Mouse (Mus musculus) neural tube, embryonic 13.5 days (tissue): Measurements from ENCODE around the gene Dnajb4. TPM values are rescaled to one million over a fixed set of nuclear protein-coding genes. Genes with fewer than 3 reads are reported as not detected.
"Not testable (repeated sequence)": the region's sequence is repeated elsewhere in the genome, so short reads cannot be mapped to it uniquely, and the experiment has no call there.

Source experiments
- ATAC-seq: fragments of 200-750 bp; cut with Nextera tagmentation; 2 replicates; pipeline ENCODE4 v1.8.0; 2017; ENCODE audit warnings: low read depth, mild to moderate bottlenecking, moderate TSS enrichment, moderate library complexity
- H3K27ac ChIP-seq: fragments of 300-500 bp; sonication (generic); replicated peaks from 2 replicates; pipeline ENCODE4 v1.5.1; 2015; ENCODE audit warnings: moderate library complexity, mild to moderate bottlenecking, inconsistent platforms
- H3K27me3 ChIP-seq: fragments of 300-500 bp; sonication (generic); 2 replicates; pipeline ENCODE4 v1.6.1; 2015; ENCODE audit warnings: mild to moderate bottlenecking, inconsistent platforms
- H3K36me3 ChIP-seq: fragments of 300-500 bp; sonication (generic); 2 replicates; pipeline ENCODE4 v1.6.1; 2015; ENCODE audit warnings: mild to moderate bottlenecking, inconsistent platforms
- H3K4me1 ChIP-seq: fragments of 300-500 bp; sonication (generic); replicated peaks from 2 replicates; pipeline ENCODE4 v1.6.1; 2015; ENCODE audit warnings: inconsistent platforms
- H3K4me2 ChIP-seq: fragments of 300-500 bp; sonication (generic); 2 replicates; pipeline ENCODE4 v1.6.1; 2015; ENCODE audit warnings: inconsistent platforms, mild to moderate bottlenecking, moderate library complexity
- H3K4me3 ChIP-seq: fragments of 300-500 bp; sonication (generic); 2 replicates; pipeline ENCODE4 v1.5.1; 2015; ENCODE audit warnings: mild to moderate bottlenecking, inconsistent platforms
- H3K9ac ChIP-seq: fragments of 300-500 bp; sonication (generic); 2 replicates; pipeline ENCODE4 v1.6.1; 2015; ENCODE audit warnings: moderate library complexity, mild to moderate bottlenecking, inconsistent platforms
- H3K9me3 ChIP-seq: fragments of 300-500 bp; sonication (generic); 2 replicates; pipeline ENCODE4 v1.6.1; 2016; ENCODE audit warnings: inconsistent platforms
- WGBS: fragments of 180-500 bp; shearing (Covaris S2); methylation state at CpG from one replicate; pipeline ENCODE4 v1.1.7; 2015; 5-methylcytosine and 5-hydroxymethylcytosine counted together
- polyA plus RNA-seq: library from polyadenylated mRNA; unstranded; fragments of >200 nt; fragmentation: Nextera tagmentation; extraction: Ambion mirVana; gene quantifications from 2 replicates; pipeline ENCODE4 v1.2.1, GENCODE M21; 2015

Gene Dnajb4
- 38.5 and 43.4 TPM in 2 replicates for polyA plus RNA-seq

DNA sequence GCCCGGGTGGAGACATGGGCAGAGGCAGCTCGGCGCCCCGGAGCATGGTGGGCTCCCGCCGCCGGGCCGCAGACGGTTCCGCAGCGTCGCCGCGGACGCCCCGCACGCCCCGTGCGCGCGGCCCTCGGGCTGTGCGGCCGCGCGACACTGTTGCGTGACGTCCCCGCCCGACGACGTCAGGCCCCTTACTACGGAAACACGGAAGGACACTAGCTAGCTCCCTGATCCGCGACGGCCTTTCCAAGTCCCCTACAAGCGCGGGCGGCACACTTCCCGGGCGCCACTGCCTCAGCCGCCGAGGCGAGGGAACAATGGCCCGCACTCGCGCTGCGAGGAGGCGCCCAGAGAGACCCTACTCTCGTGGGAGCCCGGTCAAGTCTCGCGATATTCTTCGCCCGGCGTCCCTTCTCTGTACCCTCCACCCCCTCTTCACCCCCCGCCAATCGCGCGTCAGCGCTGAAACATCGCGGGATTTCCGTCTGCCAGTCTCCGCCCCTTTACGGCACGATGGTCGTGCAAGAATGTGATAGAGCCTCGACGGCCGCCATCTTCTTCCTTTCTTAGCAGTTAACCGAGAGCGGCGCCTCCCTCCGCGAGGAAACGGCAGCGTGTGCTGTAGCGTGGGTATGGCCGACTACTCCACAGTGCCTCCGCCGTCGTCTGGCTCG is at the start of gene Dnajb4, which contains the start of gene Fubp1:
Gene Dnajb4 (minus strand): TSS at position 336 of the 668 bp plus-strand sequence.
Gene Fubp1 (plus strand): TSS at position 456 of the 668 bp plus-strand sequence.
- under 1% methylated on average over 85 of the region's 85 CpGs for WGBS
- peak; percentile 97 for ATAC-seq
- Histone ChIP-seq H3K4me3 (peak within 1 kb of the TSS; percentile 90), H3K36me3 (no peaks in the 10 kb centered on the region), H3K4me1 (peaks cover 41% of the 10 kb centered on the region), H3K4me2 (peak within 1 kb of the TSS; percentile 96), H3K27ac (peak within 1 kb of the TSS; percentile 100), H3K27me3 (no peaks in the 10 kb centered on the region), H3K9ac (peak within 1 kb of the TSS; percentile 99), H3K9me3 (no peaks in the 10 kb centered on the region)

DNA sequence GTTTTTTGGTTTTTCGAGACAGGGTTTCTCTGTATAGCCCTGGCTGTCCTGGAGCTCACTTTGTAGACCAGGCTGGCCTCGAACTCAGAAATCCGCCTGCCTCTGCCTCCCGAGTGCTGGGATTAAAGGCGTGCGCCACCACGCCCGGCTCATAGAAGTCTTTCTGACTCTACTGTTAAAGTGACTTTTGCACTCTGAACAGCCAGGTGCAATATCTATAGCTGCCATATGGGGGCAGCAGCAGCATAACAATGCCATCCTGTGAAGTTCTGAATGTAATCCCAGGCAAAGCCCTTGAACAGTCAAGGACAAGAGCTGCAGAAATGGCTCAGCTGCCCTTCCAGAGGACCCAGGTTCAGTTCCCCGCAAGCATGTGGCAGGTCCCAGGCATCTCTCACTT is 49.3 kb upstream of the Dnajb4 start:
- not testable (repeated sequence) for H3K4me1 ChIP-seq, H3K4me2 ChIP-seq, H3K27me3 ChIP-seq, H3K36me3 ChIP-seq, H3K4me3 ChIP-seq, H3K9me3 ChIP-seq, H3K27ac ChIP-seq, H3K9ac ChIP-seq
- WGBS, result 46% methylated on average over 8 of the region's 9 CpGs
- ATAC-seq, result peak; percentile 65

DNA sequence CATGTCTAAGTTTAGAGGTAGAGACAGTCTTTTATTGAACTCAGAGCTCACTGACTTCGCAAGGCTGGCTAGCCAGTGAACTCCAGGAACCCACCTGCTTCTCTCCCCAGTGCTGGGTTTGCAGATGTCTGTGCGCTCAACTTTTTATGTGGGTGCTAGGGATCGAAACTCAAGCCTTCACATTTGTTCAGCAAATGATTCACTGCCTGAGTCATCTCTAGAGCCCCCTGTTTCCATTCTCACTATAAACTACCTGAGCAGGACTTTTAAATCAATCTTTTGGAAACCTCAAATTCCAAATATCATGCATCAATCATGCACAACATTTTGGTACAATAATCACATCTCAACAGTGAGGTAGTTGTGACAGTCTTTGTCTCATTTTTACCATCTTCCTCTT is 47.4 kb upstream of the Dnajb4 start:
- peaks cover 7% of the 10 kb centered on the region for H3K4me1 ChIP-seq
- H3K27me3 ChIP-seq, result no peaks in the 10 kb centered on the region; the same call in 1 of the 2 replicates
- no peak overlapping the region for H3K27ac ChIP-seq
- WGBS, result 88% methylated on average over 3 of the region's 3 CpGs
- H3K9me3 ChIP-seq, result no peaks in the 10 kb centered on the region
- H3K9ac ChIP-seq, result no peak overlapping the region
- ATAC-seq, result no peak
- H3K36me3 ChIP-seq, result no peaks in the 10 kb centered on the region
- H3K4me3 ChIP-seq, result no peak overlapping the region
- no peak overlapping the region for H3K4me2 ChIP-seq

DNA sequence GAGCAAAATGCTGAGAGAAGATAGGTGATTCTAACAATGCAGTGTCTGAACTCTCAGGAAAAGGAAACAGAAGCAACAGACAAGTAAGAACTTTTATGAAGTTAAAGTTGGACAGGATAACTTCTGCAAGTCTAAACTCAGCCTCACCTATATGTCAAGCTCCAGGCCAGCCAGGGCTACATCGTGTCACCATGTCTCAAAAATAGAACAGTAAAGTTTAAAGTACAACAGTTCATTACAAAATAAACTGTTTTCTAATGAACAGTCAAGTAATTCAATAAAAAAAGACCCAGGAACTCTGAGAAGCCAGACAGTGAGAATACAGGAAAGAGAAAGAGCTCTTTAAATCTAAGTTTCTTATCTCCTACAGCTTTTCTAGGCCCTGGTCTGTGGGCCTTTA is 40.4 kb upstream of the Dnajb4 start:
- 86% methylated on average over 1 of the region's 1 CpGs for WGBS
- no peaks in the 10 kb centered on the region for H3K27me3 ChIP-seq
- no peak overlapping the region for H3K4me2 ChIP-seq
- no peak overlapping the region for H3K9ac ChIP-seq
- no peaks in the 10 kb centered on the region for H3K4me1 ChIP-seq
- H3K36me3 ChIP-seq, result no peaks in the 10 kb centered on the region
- H3K27ac ChIP-seq, result no peak overlapping the region
- no peak overlapping the region for H3K4me3 ChIP-seq
- ATAC-seq, result no peak
- H3K9me3 ChIP-seq, result no peaks in the 10 kb centered on the region

DNA sequence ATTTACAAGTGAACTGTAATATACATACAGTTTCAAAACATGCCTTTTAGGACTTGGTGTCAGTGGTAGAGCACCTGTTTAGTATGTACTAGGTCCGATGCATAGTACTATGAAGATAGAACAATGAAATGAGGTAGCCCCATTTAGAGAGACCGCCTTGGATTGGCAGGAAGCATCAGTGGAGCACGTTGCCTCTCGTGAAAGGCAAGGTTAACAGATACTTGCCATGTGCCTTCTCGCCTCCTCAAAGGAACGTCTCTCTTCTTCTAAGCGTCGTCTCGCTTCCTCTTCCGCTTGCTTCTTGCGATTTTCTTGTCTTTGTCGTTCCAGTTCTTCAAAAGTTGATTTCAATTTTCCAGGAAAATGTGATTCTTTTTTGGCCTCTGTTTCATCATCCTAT is 37.6 kb upstream of the Dnajb4 start:
- Histone ChIP-seq H3K9me3 (no peaks in the 10 kb centered on the region), H3K27ac (no peak overlapping the region), H3K4me3 (no peak overlapping the region), H3K4me2 (no peak overlapping the region), H3K36me3 (no peaks in the 10 kb centered on the region), H3K4me1 (no peaks in the 10 kb centered on the region), H3K27me3 (no peaks in the 10 kb centered on the region), H3K9ac (no peak overlapping the region)
- no peak for ATAC-seq
- 89% methylated on average over 12 of the region's 12 CpGs for WGBS

DNA sequence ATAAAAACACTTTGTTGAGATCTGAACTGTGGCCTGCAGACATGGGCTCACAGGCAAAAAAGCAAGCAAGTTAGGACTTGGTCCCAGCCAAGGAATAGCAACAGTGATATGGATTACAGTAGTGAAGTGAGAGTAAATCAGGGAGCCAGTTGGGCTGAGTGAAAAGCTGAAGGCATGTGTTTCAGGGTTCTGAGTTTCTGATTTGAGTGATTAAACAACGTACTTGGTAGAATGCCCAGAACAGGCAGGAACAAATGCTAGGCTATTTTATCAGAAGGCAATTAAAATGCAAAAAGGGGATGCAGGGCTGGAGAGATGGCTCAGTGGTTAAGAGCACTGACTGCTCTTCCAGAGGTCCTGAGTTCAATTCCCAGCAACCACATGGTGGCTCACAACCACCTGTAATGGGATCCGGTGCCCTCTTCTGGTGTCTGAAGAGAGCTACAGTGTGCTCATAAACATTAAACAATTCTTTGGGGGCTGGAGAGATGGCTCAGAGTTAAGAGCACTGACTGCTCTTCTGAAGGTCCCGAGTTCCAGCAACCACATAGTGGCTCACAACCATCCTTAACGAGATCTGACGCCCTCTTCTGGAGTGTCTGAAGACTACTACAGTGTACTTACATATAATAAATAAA is 35.3 kb upstream of the Dnajb4 start:
- no peak for ATAC-seq
- no peak overlapping the region for H3K9ac ChIP-seq
- H3K4me2 ChIP-seq, result no peak overlapping the region
- WGBS, result 74% methylated on average over 5 of the region's 5 CpGs
- H3K9me3 ChIP-seq, result no peaks in the 10 kb centered on the region
- H3K4me3 ChIP-seq, result no peak overlapping the region
- no peaks in the 10 kb centered on the region for H3K27me3 ChIP-seq
- H3K36me3 ChIP-seq, result no peaks in the 10 kb centered on the region
- H3K27ac ChIP-seq, result no peak overlapping the region
- H3K4me1 ChIP-seq, result no peaks in the 10 kb centered on the region

DNA sequence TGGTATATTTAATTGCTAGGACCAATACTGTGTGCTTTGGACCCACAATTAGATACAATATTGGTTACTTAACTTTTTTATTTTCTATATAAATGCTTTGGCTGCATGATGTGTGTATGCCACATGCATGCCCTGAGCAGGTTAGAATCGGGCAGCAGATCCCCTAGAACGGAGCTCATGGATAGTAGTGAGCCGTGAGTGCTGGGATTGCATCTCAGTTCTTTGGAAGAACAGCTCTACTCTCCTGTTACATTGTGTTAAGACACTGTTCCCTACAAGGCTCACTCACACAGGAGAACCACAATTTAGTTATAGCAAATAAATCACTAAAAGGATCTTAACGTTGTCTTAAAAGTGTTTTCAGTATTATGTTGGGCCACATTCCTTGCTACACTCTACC is 33.2 kb upstream of the Dnajb4 start:
- H3K4me1 ChIP-seq, result no peaks in the 10 kb centered on the region
- no peak overlapping the region for H3K27ac ChIP-seq
- no peaks in the 10 kb centered on the region for H3K27me3 ChIP-seq
- no peak for ATAC-seq
- 75% methylated on average over 4 of the region's 4 CpGs for WGBS
- H3K4me3 ChIP-seq, result no peak overlapping the region
- no peak overlapping the region for H3K9ac ChIP-seq
- peaks cover 8% of the 10 kb centered on the region for H3K36me3 ChIP-seq
- H3K9me3 ChIP-seq, result no peaks in the 10 kb centered on the region
- no peak overlapping the region for H3K4me2 ChIP-seq

DNA sequence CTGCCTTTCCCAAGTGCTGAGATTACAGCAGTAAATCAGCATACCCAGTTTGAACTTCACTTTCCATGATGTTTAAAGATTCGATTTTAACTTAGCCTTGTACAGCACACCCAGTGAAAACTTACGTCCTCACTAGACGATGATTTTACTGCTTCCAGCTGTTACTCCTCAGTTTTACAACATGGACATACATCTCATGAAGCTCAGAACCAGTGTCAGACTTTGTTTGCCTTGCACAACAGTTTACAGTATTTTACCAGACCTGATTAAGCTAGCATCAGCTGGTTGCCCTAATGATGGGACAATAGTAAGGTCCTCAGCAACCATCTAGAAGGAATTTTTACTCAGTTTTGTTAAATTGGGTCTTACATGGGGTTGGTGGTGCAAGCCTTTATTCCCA is 31.0 kb upstream of the Dnajb4 start:
- no peak for ATAC-seq
- Histone ChIP-seq H3K27me3 (no peaks in the 10 kb centered on the region), H3K4me1 (no peaks in the 10 kb centered on the region), H3K27ac (no peak overlapping the region), H3K9ac (no peak overlapping the region), H3K36me3 (peaks cover 20% of the 10 kb centered on the region), H3K4me2 (no peak overlapping the region), H3K4me3 (no peak overlapping the region), H3K9me3 (no peaks in the 10 kb centered on the region)
- 75% methylated on average over 3 of the region's 3 CpGs for WGBS

DNA sequence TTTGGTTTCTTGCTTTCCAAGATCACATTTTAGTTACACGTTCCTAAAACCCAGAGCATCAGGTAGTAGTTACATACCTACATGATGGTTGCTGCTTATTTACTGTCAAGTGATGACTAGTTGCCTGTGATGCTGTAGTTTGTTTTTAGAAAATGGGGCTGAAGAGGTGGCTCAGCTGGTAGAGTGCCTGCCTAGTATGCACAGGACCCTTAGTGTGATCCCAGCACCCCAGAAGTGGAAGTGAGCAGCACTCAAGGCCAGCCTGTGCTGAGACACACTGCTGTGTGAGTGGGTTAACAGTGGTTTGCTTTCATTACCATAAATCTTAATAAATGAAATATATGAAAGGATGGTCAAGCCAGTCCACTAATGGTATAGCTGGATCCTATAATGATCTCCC is 29.5 kb upstream of the Dnajb4 start:
- H3K9ac ChIP-seq, result no peak overlapping the region
- H3K4me2 ChIP-seq, result no peak overlapping the region
- H3K4me3 ChIP-seq, result no peak overlapping the region
- H3K36me3 ChIP-seq, result peaks cover 29% of the 10 kb centered on the region
- no peak overlapping the region for H3K27ac ChIP-seq
- H3K4me1 ChIP-seq, result no peaks in the 10 kb centered on the region
- no peaks in the 10 kb centered on the region for H3K27me3 ChIP-seq
- ATAC-seq, result no peak
- 91% methylated on average over 1 of the region's 1 CpGs for WGBS
- H3K9me3 ChIP-seq, result no peaks in the 10 kb centered on the region

DNA sequence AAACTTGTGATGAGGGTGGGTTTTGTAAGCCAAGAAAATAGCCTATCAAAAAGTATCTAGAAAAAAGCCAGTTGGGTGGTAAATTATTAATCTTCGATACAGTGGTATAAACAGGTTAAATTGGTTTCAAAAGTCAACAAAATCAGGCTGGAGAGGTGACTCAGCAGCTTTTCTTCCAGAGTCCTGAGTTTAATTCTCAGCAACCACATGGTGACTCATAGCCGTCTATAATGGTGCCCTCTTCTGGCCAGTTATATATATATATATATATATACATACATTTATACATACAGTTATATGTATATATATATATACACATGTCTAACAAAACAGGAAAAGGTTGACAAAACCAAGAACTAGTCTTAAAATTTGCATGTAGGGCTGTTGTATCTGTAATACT is 28.7 kb upstream of the Dnajb4 start:
- Histone ChIP-seq H3K27ac (no peak overlapping the region), H3K9me3 (no peaks in the 10 kb centered on the region), H3K4me1 (no peaks in the 10 kb centered on the region), H3K36me3 (peaks cover 37% of the 10 kb centered on the region), H3K4me2 (no peak overlapping the region), H3K27me3 (no peaks in the 10 kb centered on the region), H3K9ac (no peak overlapping the region), H3K4me3 (no peak overlapping the region)
- ATAC-seq, result no peak
- WGBS, result 82% methylated on average over 2 of the region's 2 CpGs

DNA sequence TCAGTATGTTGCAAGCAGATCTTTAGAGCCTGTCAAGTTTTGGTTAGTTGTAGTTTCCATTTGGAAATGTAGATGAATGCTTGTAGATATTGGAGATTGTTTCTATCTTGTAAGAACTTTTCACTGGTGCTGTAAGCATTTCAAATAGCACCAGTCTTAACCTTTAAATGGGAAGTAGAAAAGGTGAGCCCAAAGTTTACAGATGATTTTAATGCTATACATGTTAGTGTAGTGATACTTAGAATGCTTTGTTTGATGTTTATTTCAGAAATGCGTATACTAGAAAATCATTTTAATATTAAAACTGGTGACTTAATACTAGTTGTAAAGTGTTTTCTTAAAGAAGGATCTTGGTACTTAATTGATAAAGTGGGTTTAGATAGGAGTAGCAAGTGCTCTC is 25.7 kb upstream of the Dnajb4 start:
- 92% methylated on average over 1 of the region's 1 CpGs for WGBS
- no peak overlapping the region for H3K27ac ChIP-seq
- ATAC-seq, result no peak

DNA sequence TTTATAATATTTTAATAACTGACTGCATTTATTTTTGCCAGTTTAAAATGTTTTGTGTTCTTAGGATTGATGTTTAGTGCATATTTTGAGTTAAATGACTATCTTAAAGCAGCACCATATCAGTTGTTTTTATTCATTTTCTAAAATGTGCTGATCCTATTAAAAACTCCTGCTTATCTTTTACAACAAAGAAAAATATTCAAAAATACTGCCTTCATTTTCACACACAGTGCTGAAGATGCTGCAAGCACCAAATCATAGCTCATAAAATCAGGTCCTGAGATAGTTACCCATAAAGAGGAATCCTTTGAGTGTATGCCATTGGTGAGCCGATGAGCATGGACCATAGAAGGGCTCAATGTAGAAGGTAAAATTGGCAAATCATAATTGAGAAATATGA is 25.1 kb upstream of the Dnajb4 start:
- Histone ChIP-seq H3K27me3 (no peaks in the 10 kb centered on the region), H3K36me3 (peaks cover 58% of the 10 kb centered on the region), H3K4me2 (no peak overlapping the region), H3K4me1 (no peaks in the 10 kb centered on the region), H3K27ac (no peak overlapping the region), H3K9me3 (no peaks in the 10 kb centered on the region), H3K9ac (no peak overlapping the region), H3K4me3 (no peak overlapping the region)
- ATAC-seq, result no peak
- WGBS, result 100% methylated on average over 1 of the region's 1 CpGs

More for the DNA sequence above, 25.7 kb upstream of the Dnajb4 start:
- H3K9me3 ChIP-seq, result no peaks in the 10 kb centered on the region
- H3K4me3 ChIP-seq, result no peak overlapping the region
- H3K4me1 ChIP-seq, result no peaks in the 10 kb centered on the region
- H3K4me2 ChIP-seq, result no peak overlapping the region
- H3K9ac ChIP-seq, result no peak overlapping the region
- no peaks in the 10 kb centered on the region for H3K27me3 ChIP-seq
- H3K36me3 ChIP-seq, result peaks cover 53% of the 10 kb centered on the region
